Mouse (Mus musculus): ENCODE data around the gene Pnrc2.

The Pnrc2 gene

GRCm38 (mm10) chr4:135823298-135823697, 50.4 kb downstream of the Pnrc2 start:
- peak; percentile 41 for DNase-seq (ENCODE audit: low spot score)

DNA sequence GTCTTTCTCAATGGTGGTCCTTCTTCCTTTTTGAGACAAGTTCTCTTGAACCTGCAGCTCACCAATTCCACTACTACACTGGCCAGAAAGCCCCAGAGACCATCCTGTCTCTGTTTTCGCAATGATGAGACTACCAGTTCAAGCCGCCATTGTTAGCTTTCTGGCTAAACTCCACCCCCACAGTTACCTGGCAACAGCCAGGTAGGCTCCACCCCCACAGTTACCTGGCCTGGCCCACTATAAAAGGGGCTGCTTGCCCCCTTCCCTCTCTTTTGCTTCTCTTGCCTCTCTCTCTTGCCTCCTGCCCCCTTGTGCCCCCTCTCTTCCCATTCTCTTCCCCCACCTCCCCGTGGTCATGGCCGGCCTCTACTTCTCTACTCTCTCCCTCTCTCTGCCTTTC, 51.9 kb downstream of the Pnrc2 start:
- DNase-seq (ENCODE audit: low spot score), result no peak

Data from T-cell, adult 2 months (primary cell).